Mouse (Mus musculus) adipocyte (in vitro differentiated cells): ENCODE measurements around the gene Lrr1.
"Not testable (repeated sequence)": the region's sequence is repeated elsewhere in the genome, so short reads cannot be mapped to it uniquely, and the experiment has no call there.

Experiments
- DNase-seq: peaks from one replicate; pipeline ENCODE4 v3.0.0-alpha.2; 2016; ENCODE audit warnings: low spot score

Gene Lrr1

DNA sequence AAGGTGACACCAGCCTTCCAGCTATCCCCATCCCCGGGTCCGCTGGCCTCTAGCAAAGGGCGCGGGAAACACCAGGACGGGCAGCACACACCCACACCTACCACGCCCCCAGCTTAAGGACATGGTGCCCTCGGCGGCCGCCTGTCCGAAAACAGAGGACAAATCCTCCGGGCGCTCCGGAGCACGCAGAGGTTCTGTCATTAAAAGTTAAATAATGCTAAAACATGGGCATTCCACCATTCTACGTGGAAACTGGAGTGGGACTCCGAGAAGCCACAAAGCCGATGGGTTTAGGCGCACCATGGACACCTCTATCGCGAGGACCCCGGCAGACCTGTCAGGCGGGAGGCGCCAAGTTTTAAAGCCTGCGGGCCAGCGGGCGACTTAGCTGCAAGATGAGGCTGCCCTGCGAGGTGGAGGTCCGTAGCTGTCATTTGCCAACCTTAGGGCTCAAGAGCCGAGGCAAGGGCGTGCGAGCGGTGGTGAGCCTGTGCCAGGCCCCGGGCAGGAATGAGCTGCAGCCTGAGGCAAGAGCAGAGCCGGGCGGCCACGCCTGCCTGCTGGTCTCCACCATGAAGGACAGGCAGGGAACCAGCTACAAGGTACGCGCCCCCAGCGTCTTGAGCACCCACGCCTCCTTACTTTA lies at the start of gene Lrr1:
Gene Lrr1, plus strand, starts transcription at position 354 of the 646 bp plus-strand sequence.
- DNase-seq, result peak; percentile 84

DNA sequence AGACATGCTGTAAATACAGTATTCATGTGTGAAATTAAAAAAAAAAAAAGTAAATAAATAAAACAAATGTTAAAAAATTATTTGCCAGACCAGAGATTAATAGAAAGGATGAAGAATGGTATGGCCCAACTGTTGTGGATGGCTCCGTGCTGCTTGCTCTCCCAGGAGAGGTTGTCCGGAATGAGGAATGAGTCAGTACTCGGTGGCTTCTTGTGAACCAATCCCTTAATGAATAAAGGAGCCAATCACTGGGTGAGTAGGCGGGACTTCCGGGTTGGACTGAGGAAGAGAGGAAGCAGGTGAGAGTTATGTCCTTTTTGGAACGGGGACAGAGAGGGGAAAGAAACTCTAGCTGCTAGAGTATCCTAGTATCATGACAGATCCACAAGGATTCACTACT lies 48.7 kb upstream of the Lrr1 start:
- DNase-seq, result no peak

- no peak for DNase-seq
These were observed 45.8 kb upstream of the Lrr1 start for GRCm38 (mm10) chr12:69122801-69123200.

- no peak for DNase-seq
These were observed 43.5 kb upstream of the Lrr1 start for GRCm38 (mm10) chr12:69125066-69125465.

DNA sequence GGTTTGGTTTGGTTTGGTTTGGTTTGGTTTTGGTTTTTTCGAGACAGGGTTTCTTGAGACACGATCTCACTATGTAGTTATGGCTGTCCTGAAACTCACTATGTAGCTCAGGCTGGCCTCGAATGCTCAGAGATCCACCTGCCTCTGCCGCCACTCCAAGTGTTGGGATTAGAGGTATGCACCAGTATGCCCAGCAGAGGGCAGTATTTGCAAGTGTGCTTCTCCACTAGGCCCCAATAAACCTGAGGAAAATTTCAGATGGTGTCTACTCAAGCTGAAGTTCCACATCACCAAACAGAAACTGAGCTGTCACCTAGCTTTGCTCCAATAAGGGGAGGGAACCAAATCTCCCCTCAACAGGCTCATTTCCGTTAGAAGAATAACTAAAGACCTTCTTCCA lies 41.4 kb upstream of the Lrr1 start:
- DNase-seq, result peak; percentile 68

GRCm38 (mm10) chr12:69127626-69128025 lies 41.0 kb upstream of the Lrr1 start:
- peak; percentile 17 for DNase-seq

GRCm38 (mm10) chr12:69129634-69130310 lies 38.8 kb upstream of the Lrr1 start:
- DNase-seq, result no peak

DNA sequence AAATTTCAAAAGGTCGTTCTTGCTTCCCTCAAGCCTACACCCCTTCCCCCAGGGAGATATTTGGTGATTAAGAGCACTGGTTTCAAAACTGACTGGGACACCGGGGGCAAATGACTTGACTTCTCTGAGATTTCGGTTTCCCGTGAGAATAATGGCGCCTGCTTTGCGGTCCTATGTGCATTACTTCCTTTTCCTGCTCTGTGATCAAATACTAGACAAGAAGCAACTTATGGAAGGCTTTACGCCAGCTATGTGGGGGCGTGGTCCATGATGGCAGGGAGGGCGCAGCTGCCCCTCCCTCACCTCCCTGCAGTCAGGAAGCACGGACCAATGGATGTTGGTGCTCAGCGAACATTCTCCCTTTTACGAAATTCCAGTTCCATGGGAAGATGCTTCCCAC lies 38.1 kb upstream of the Lrr1 start:
- DNase-seq, result no peak

DNA sequence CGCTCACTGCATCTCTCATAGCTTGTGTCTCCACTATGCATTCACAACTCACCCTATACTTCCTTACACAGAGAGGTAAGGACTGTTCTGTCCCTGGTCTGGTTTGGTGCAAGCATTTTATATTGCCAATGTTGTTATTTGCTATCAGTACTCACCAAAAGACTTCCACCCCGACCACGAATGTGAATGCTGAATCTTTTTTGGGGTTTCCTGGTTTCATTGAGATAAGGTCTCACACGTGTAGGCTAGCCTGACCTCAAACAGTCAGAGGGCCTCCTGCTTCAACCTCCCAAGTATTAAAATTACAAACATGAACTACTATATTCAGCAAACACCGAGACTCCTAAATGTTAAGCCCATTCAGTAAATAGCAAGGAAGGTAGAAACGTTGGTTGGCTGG lies 37.3 kb upstream of the Lrr1 start:
- no peak for DNase-seq

DNA sequence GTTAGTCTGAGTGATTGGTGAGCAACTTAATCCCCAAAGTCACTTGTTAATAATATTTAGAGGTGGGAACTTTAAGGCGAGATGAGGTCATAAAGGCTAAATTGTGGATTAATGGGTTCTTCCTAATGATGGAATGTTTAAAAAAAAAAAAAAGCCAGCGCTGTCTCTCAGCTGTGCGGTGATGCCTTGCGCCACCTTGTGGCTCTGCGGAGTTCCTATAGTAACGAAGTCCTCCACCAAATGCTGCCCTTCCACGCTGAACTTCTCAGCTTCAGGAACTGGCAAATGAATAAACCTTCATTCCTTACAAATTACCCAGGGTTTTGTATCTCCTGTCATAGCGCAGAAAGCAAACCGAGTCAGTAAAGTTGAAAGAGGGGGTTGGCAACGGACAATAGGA lies 36.6 kb upstream of the Lrr1 start:
- no peak for DNase-seq

DNA sequence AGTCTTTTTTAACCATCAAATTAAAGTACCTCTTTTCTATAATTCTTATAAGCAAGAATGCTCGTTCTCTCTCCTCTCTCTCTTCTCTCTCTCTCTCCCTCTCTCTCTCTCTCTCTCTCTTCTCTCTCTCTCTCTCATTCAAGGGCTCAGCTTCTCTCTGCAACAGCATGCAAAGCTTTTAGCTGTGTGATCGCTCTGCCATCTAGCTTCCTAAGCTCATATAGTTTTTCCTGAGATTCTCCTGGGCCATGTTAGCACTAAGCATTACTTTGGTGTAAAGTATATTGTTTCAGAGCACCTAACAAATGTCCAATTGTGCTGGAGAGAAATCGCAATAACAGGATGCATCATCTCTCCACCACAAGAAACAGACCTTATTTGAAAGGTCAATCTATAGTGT lies 29.4 kb upstream of the Lrr1 start:
- no peak for DNase-seq

DNA sequence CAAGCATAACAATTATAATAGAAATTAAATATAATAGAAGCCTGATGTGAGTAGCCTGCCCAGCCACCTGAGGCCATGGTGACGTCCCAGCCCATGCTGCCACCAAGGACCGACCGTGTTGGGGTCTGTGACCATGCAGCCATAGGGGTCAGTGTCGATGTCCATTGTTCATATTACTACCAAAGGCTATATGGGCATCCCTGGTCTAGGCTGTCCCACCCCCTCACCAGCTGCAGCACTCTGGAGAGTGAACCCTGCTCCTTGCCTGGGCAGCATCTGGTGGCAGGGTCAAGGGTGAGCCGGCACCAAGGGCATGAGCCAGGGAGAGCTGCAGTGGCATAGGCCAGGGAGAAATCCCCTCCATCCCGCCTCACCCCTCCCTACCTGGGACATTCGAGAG lies 28.8 kb upstream of the Lrr1 start:
- no peak for DNase-seq

DNA sequence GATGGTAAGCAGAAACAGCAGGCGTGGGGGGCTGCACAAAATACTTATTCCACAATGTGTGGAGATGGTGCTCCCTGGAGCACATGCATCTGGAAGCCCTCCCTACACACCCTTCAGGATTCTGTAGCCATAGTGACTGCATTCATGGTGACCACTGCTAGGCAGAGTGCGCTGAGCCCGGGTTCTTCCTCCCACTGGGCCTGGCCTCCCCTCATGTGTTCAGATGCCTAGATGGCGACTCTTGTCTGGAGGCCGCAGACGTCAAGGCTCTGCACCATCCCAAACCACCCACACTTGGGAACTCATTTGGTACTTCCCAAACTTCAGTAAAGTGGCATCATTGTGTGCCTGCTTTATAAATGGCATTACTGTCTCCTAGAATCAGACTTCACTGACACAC lies 25.2 kb upstream of the Lrr1 start:
- DNase-seq, result no peak

DNA sequence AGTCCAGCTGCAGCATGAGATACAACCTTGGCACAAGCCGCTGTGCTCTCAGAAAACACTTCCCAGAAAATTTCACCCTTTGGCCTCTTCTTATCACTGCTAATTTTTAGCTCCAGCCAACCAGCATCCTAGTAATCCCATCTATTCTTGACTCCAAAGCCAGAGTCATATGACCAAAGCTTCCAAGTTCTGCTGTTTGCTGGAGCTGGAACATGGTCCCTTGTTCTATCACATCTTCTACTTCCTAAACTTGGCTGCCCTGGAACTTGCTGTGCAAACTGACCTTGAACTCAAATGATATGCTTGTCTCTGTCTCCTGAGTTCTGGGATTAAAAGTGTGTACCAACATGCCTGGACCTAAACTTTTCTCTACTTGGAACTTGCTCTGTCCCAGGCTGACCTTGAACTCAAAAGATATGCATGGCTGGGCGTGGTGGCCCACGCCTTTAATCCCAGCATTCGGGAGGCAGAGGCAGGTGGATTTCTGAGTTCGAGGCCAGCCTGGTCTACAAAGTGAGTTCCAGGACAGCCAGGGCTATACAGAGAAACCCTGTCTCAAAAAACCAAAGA lies 21.4 kb upstream of the Lrr1 start:
- no peak for DNase-seq

DNA sequence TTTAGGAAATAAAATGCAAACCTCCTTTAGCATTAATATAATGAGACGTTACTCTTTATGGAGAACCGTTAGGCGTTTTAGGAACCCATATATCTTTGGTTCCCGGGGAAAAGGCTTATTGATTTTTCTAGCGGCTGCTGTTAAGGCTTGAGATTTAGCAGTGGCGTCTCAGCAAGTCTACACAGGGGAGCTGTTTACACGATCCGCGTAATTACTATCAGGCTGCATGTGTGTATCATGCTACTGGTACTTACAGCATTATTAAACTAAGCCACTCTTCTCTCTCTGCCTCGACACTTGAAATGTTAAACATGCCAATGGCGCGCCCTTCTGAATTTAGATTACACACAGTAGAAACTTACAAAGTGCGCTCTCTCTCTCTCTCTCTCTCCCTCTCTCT lies 18.6 kb upstream of the Lrr1 start:
- no peak for DNase-seq

DNA sequence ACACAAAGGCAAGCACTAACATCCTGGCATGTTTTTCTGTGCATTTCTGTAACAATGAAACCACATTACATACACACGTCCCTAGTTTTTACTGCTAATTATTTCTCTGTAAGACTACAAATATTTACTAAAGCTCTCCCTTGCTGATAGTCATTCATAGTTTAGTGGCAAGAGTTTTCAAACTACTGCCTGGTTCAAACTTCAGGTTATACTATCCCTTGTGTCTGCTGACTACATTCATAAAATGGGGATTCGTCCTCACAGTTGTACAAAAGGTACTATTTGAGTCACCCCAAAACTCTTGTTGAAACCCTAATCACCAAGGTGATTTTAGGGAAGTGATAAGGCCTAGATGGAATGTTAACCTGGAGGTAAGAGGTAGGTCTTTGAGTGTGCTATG lies 12.7 kb upstream of the Lrr1 start:
- DNase-seq, result no peak

DNA sequence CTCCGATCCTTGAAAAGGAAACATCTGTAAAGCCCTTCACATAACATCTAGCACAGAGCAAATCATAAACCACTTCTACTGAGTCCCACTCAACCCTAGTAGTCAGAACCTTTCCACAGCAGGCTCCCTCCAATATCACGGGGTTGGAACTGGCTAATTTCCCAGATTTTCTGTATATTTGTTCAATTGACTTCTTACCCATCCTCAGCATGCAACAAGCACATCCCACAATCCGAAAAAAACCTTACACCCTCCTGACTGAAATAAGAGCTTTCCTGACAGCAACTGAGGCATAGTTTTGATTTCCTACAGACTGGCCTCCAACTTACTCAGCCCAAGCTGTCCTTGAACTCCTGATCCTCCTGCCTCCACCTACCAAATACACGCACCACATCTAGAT lies 12.2 kb upstream of the Lrr1 start:
- no peak for DNase-seq

- DNase-seq, result peak; percentile 14
These were observed 11.5 kb upstream of the Lrr1 start for GRCm38 (mm10) chr12:69157107-69157506.

DNA sequence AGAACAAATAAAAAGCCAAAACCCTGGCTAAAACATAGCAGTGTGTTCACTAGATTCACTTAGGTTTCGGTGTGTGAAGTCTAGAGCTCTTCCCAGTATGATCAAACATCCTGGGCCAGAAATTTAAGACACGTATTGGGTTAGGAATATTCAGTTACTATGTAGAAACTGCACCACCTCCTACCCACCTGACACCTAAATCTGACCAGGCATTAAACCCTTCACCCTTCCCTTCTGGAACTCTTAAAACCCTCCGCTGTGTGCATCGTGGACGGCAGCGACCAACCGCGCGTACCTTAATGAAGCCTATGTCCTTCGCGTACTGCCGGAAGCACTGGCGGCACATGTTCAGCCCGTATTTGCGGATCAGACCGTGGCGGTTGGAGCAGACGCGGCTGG lies 10.2 kb upstream of the Lrr1 start:
- DNase-seq, result peak; percentile 44

- peak; percentile 100 for DNase-seq
These were observed 9.6 kb upstream of the Lrr1 start, which contains the start of gene Rps29 for GRCm38 (mm10) chr12:69158765-69159577. TSS of gene Rps29 (minus strand) at chr12:69159186.

DNA sequence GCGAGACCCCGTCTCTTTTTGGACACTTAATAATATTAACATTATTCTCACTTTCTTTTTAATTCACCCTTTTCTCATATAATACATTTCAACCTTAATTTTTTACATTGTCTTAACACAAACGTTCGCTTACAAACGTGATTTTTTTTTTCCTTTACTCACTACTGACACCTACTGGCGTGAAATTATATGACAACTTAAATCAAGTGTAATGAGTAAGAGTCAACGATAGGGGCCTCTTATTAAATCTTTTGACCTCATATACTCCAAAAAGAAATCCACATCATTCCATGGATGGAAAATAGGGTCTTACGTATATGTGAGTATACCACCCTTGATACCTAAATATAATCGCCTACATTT lies 9.1 kb upstream of the Lrr1 start:
- peak; percentile 85 for DNase-seq

DNA sequence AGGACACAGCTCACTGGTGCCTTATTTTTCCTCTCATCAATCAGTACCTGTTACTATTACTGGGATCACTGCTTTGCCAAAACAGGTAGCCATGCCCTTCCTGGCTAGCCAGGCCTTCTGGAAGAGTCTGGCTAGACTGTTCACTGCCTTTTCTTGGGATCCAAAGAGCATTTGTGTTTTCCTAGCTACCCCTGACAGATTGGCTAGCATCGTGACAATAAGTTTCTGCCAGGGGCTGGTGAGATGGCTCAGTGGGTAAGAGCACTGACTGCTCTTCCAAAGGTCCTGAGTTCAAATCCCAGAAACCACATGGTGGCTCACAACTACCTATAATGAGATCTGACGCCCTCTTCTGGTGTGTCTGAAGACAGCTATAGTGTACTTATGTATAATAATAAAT lies 7.9 kb upstream of the Lrr1 start:
- DNase-seq, result not testable (repeated sequence)

DNA sequence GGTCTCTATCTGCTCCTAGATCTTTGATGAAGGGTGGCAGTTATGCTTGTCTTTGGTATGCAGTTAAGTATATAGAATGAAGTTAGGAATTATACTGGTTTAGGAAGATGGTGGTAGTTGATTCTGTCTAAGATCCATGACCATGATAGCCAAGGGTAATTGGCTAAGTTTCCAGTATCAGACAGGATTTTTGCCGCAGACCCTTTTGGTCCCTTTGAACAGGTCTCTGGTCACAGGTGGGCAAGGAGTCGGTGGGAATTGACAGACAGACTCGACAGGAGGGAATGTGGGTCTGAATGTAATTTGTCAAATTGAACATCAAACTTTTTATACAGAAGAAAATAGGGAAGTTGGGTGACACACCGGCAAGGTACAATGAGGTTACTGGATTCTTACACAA lies 5.0 kb upstream of the Lrr1 start:
- not testable (repeated sequence) for DNase-seq
